Mouse (Mus musculus): ENCODE results near the gene Hnrnpc.

DNA sequence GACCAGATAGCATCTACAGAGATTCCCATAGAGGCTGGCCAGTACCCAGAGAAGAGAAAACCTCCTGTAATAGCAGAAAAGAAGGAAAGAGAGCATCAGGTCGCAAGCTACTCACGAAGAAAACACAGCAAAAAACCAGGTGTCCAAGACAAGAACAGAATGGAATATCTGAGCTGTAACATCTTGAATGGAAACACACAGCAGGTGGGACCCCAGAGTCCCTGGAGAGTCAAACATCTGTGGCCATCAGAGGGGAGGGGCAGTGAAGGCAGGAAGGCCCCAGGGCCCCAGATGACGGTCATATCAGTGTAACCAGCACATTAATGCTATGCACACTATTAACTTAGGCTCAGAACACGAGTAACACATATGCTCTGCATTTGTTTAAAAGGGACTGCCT is 46.1 kb upstream of the Hnrnpc start:
- TF ChIP-seq GATA1 (IDR thresholded peaks at IDR 0.05; ENCODE audit: low read length), result no peak
- no peak for TF ChIP-seq TAL1 (IDR thresholded peaks at IDR 0.05; ENCODE audit: low read length)

All from erythroblast, embryonic 14.5 days (primary cell).